Comparison of ENCODE assay signal across 9 mouse cellular contexts in genomic region chr16:45352875-45353274, GRCm38 (mm10). TPM values are rescaled to one million over a fixed set of nuclear protein-coding genes. Genes with fewer than 3 reads are reported as not detected.
DNase-seq lines count a peak whose midpoint lies in the region; ATAC-seq lines count a peak whose summit lies in the region.
"Had no signal": no experiment of that assay in that cellular context is flagged by ENCODE, and none has a peak within 500 bp of the region (broad histone marks: within the 10 kb centered on the region; RNA-seq: fewer than 3 reads in every experiment).

No protein-coding gene starts in this region.

- no peaks in the 10 kb centered on the region for H3K36me3 ChIP-seq in heart, embryonic 15.5 days
- no peaks in the 10 kb centered on the region for H3K36me3 ChIP-seq in embryonic facial prominence, embryonic 12.5 days
- H3K36me3 ChIP-seq in intestine, embryonic 16.5 days (ENCODE audit: control insufficient read depth, insufficient read depth, low read length): no peaks in the 10 kb centered on the region
- H3K36me3 ChIP-seq: neural tube, embryonic 13.5 days had no signal

- DNase-seq in heart, postnatal 14 days: no peak
- DNase-seq in right cerebral cortex, postnatal 36 days (ENCODE audit: low spot score in 2 of 2): no peak
- DNase-seq in layer of hippocampus, postnatal 36 days: no peak
- no peak for DNase-seq in kidney, adult 8-10 months

- no peaks in the 10 kb centered on the region for H3K27me3 ChIP-seq in heart, embryonic 15.5 days
- no peaks in the 10 kb centered on the region for H3K27me3 ChIP-seq in embryonic facial prominence, embryonic 12.5 days
- no peaks in the 10 kb centered on the region for H3K27me3 ChIP-seq in intestine, embryonic 16.5 days (replicated peaks; ENCODE audit: control insufficient read depth, insufficient read depth, low read length)
- H3K27me3 ChIP-seq: neural tube, embryonic 13.5 days had no signal

- intact Hi-C loops in heart, postnatal 14 days (cut with DNase I): no loop called here

- no peaks in the 10 kb centered on the region for H3K9me3 ChIP-seq in heart, embryonic 15.5 days (replicated peaks)
- no peaks in the 10 kb centered on the region for H3K9me3 ChIP-seq in embryonic facial prominence, embryonic 12.5 days
- H3K9me3 ChIP-seq in intestine, embryonic 16.5 days (ENCODE audit: control insufficient read depth, low read length): no peaks in the 10 kb centered on the region
- H3K9me3 ChIP-seq: neural tube, embryonic 13.5 days had no signal

- H3K9ac ChIP-seq in heart, embryonic 15.5 days: no peak overlapping the region
- H3K9ac ChIP-seq in embryonic facial prominence, embryonic 12.5 days: no peak overlapping the region
- H3K9ac ChIP-seq in intestine, embryonic 16.5 days (ENCODE audit: low read depth, low read length): no peak overlapping the region
- H3K9ac ChIP-seq: neural tube, embryonic 13.5 days had no signal

- H3K4me2 ChIP-seq in heart, embryonic 15.5 days: no peak overlapping the region
- no peak overlapping the region for H3K4me2 ChIP-seq in embryonic facial prominence, embryonic 12.5 days (replicated peaks)
- no peak overlapping the region for H3K4me2 ChIP-seq in intestine, embryonic 16.5 days (ENCODE audit: low read depth, low read length)
- H3K4me2 ChIP-seq: neural tube, embryonic 13.5 days had no signal

- no peak overlapping the region for H3K27ac ChIP-seq in heart, embryonic 15.5 days
- H3K27ac ChIP-seq in embryonic facial prominence, embryonic 12.5 days: no peak overlapping the region
- H3K27ac ChIP-seq in intestine, embryonic 16.5 days (ENCODE audit: low read length): no peak overlapping the region
- H3K27ac ChIP-seq: neural tube, embryonic 13.5 days had no signal

- H3K4me1 ChIP-seq in heart, embryonic 15.5 days (replicated peaks): no peaks in the 10 kb centered on the region
- no peaks in the 10 kb centered on the region for H3K4me1 ChIP-seq in embryonic facial prominence, embryonic 12.5 days
- no peaks in the 10 kb centered on the region for H3K4me1 ChIP-seq in intestine, embryonic 16.5 days (ENCODE audit: control insufficient read depth, insufficient read depth, low read length)
- H3K4me1 ChIP-seq: neural tube, embryonic 13.5 days had no signal

- no peak overlapping the region for H3K4me3 ChIP-seq in heart, embryonic 15.5 days
- H3K4me3 ChIP-seq in embryonic facial prominence, embryonic 12.5 days: no peak overlapping the region
- H3K4me3 ChIP-seq in intestine, embryonic 16.5 days (ENCODE audit: low read length): no peak overlapping the region
- H3K4me3 ChIP-seq: neural tube, embryonic 13.5 days had no signal

- peak; percentile 88 for ATAC-seq in heart, embryonic 15.5 days (replicated peaks; ENCODE audit: insufficient number of reproducible peaks, insufficient read depth, low FRiP score, low read depth)
- peak; percentile 92 for ATAC-seq in embryonic facial prominence, embryonic 12.5 days (ENCODE audit: insufficient number of reproducible peaks, insufficient read depth, low FRiP score, low TSS enrichment)
- ATAC-seq in intestine, embryonic 16.5 days: peak; percentile 60; the same call in 1 of the 2 replicates
- peak; percentile 100 for ATAC-seq in monocyte, adult 5-6 weeks (replicated peaks; ENCODE audit: insufficient number of reproducible peaks, low FRiP score, low TSS enrichment, poor library complexity, severe bottlenecking)

RNA-seq across cellular contexts. Expression of gene Cd200, which starts 56.0 kb away (rescaled TPM):
- 28.7 and 33.1 TPM in 2 replicates for polyA plus RNA-seq in heart, embryonic 15.5 days (2015; fragmentation: Nextera tagmentation; extraction: Ambion mirVana)
- total RNA-seq in heart, postnatal 14 days (2021): 10 to 100 TPM; 62.9 to 68.0 TPM
- polyA plus RNA-seq in embryonic facial prominence, embryonic 12.5 days (2016; fragmentation: Nextera tagmentation; extraction: Ambion mirVana): 27.2 and 28.4 TPM in 2 replicates
- 34.4 and 35.4 TPM in 2 replicates for polyA plus RNA-seq in intestine, embryonic 16.5 days (2015; fragmentation: Nextera tagmentation; extraction: Ambion mirVana)
- total RNA-seq in monocyte, adult 5-6 weeks (2017): 0.86 to 7.4 TPM (median 2.3 TPM) in 3 replicates
- 10 to 100 TPM; 75.4 TPM for total RNA-seq in layer of hippocampus, postnatal 36 days (2021)
